Mouse (Mus musculus) right cerebral cortex, adult 18-20 months (tissue): ENCODE measurements around the gene Tjp2.
A peak's percentile ranks its signal among the peaks of the same experiment; 100 is the strongest.
"Not testable (repeated sequence)": the region's sequence is repeated elsewhere in the genome, so short reads cannot be mapped to it uniquely, and the experiment has no call there.

Experiments
- DNase-seq: peaks from one replicate; pipeline ENCODE4 v3.0.0; 2022; ENCODE audit warnings: mixed read lengths

The Tjp2 gene

GRCm38 (mm10) chr19:24122647-24123046 is 102.2 kb downstream of the Tjp2 start:
- no peak for DNase-seq

- no peak for DNase-seq
Measured at GRCm38 (mm10) chr19:24120811-24121210, 104.0 kb downstream of the Tjp2 start.

- DNase-seq = no peak
Measured at GRCm38 (mm10) chr19:24118775-24119174, 106.1 kb downstream of the Tjp2 start.

GRCm38 (mm10) chr19:24111581-24111980 is 113.2 kb downstream of the Tjp2 start:
- no peak for DNase-seq

- peak; percentile 71 for DNase-seq
Measured at GRCm38 (mm10) chr19:24107707-24108106, 117.1 kb downstream of the Tjp2 start.

- DNase-seq = no peak
Measured at GRCm38 (mm10) chr19:24103802-24104201, 121.0 kb downstream of the Tjp2 start.

GRCm38 (mm10) chr19:24102562-24103126 is 122.2 kb downstream of the Tjp2 start:
- DNase-seq = no peak

- peak; percentile 9 for DNase-seq
Measured at GRCm38 (mm10) chr19:24101183-24101582, 123.6 kb downstream of the Tjp2 start.

- DNase-seq = no peak
Measured at GRCm38 (mm10) chr19:24098691-24099090, 126.1 kb downstream of the Tjp2 start.

- peak; percentile 18 for DNase-seq
Measured at GRCm38 (mm10) chr19:24097666-24098455, 127.0 kb downstream of the Tjp2 start.

- DNase-seq = not testable (repeated sequence)
Measured at GRCm38 (mm10) chr19:24092060-24092459, 132.8 kb downstream of the Tjp2 start.

GRCm38 (mm10) chr19:24090366-24090765 is 134.5 kb downstream of the Tjp2 start:
- no peak for DNase-seq

- DNase-seq = peak; percentile 15
Measured at GRCm38 (mm10) chr19:24085306-24085705, 139.5 kb downstream of the Tjp2 start.

GRCm38 (mm10) chr19:24080417-24081080 is 144.3 kb downstream of the Tjp2 start:
- peak; percentile 8 for DNase-seq

- no peak for DNase-seq
Measured at GRCm38 (mm10) chr19:24077658-24078057, 147.2 kb downstream of the Tjp2 start.

GRCm38 (mm10) chr19:24076536-24076935 is 148.3 kb downstream of the Tjp2 start:
- DNase-seq = no peak

- no peak for DNase-seq
Measured at GRCm38 (mm10) chr19:24075927-24076326, 148.9 kb downstream of the Tjp2 start.

GRCm38 (mm10) chr19:24073155-24073554 is 151.7 kb downstream of the Tjp2 start:
- no peak for DNase-seq

GRCm38 (mm10) chr19:24064348-24064895 is 160.4 kb downstream of the Tjp2 start:
- no peak for DNase-seq

- no peak for DNase-seq
Measured at GRCm38 (mm10) chr19:24063585-24063984, 161.2 kb downstream of the Tjp2 start.

GRCm38 (mm10) chr19:24058851-24059250 is 166.0 kb downstream of the Tjp2 start:
- no peak for DNase-seq

- no peak for DNase-seq
Measured at GRCm38 (mm10) chr19:24058021-24058420, 166.8 kb downstream of the Tjp2 start.

GRCm38 (mm10) chr19:24056880-24057279 is 167.9 kb downstream of the Tjp2 start:
- DNase-seq = no peak

- DNase-seq = peak; percentile 11
Measured at GRCm38 (mm10) chr19:24054904-24055303, 169.9 kb downstream of the Tjp2 start.
